Mouse (Mus musculus) kidney, postnatal 10 days (tissue): ENCODE measurements around the gene Zbed6.
"Not testable (repeated sequence)": the region's sequence is repeated elsewhere in the genome, so short reads cannot be mapped to it uniquely, and the experiment has no call there.

ENCODE experiments used
- DNase-seq: peaks from one replicate; pipeline ENCODE4 v3.0.0; 2021; ENCODE audit warnings: mixed read lengths

Gene Zbed6

GRCm38 (mm10) chr1:133660466-133661202 lies at the start of gene Zbed6:
Gene Zbed6, minus strand, starts transcription at chr1:133660885.
- peak; percentile 92 for DNase-seq

GRCm38 (mm10) chr1:133709292-133709691 lies 48.6 kb upstream of the Zbed6 start:
- no peak for DNase-seq

- peak; percentile 40 for DNase-seq
Observed at GRCm38 (mm10) chr1:133701824-133702223, 41.1 kb upstream of the Zbed6 start.

GRCm38 (mm10) chr1:133697935-133698620 lies 37.4 kb upstream of the Zbed6 start:
- DNase-seq = no peak

- DNase-seq = peak; percentile 89
Observed at GRCm38 (mm10) chr1:133695901-133696300, 35.2 kb upstream of the Zbed6 start.

GRCm38 (mm10) chr1:133694876-133695275 lies 34.2 kb upstream of the Zbed6 start:
- peak; percentile 38 for DNase-seq

- peak; percentile 30 for DNase-seq
Observed at GRCm38 (mm10) chr1:133694301-133694700, 33.6 kb upstream of the Zbed6 start.

GRCm38 (mm10) chr1:133693536-133694114 lies 32.9 kb upstream of the Zbed6 start:
- DNase-seq = no peak

- no peak for DNase-seq
Observed at GRCm38 (mm10) chr1:133692195-133692594, 31.5 kb upstream of the Zbed6 start.

- DNase-seq = no peak
Observed at GRCm38 (mm10) chr1:133691046-133691445, 30.4 kb upstream of the Zbed6 start.

- no peak for DNase-seq
Observed at GRCm38 (mm10) chr1:133689897-133690296, 29.2 kb upstream of the Zbed6 start, which contains the start of gene Lax1. Gene Lax1, minus strand, starts transcription at chr1:133690108.

- DNase-seq = no peak
Observed at GRCm38 (mm10) chr1:133688301-133688700, 27.6 kb upstream of the Zbed6 start.

- DNase-seq = peak; percentile 54
Observed at GRCm38 (mm10) chr1:133685749-133686519, 25.2 kb upstream of the Zbed6 start.

GRCm38 (mm10) chr1:133671801-133672200 lies 11.1 kb upstream of the Zbed6 start:
- DNase-seq = no peak

GRCm38 (mm10) chr1:133671266-133671665 lies 10.6 kb upstream of the Zbed6 start:
- DNase-seq = no peak

- DNase-seq = no peak
Observed at GRCm38 (mm10) chr1:133670776-133671175, 10.1 kb upstream of the Zbed6 start.

GRCm38 (mm10) chr1:133670190-133670589 lies 9.5 kb upstream of the Zbed6 start:
- no peak for DNase-seq

GRCm38 (mm10) chr1:133668618-133669017 lies 7.9 kb upstream of the Zbed6 start:
- DNase-seq = no peak

- DNase-seq = no peak
Observed at GRCm38 (mm10) chr1:133667721-133668120, 7.0 kb upstream of the Zbed6 start.

- DNase-seq = not testable (repeated sequence)
Observed at GRCm38 (mm10) chr1:133665713-133666112, 5.0 kb upstream of the Zbed6 start.

GRCm38 (mm10) chr1:133664203-133664970 lies 3.7 kb upstream of the Zbed6 start:
- no peak for DNase-seq

GRCm38 (mm10) chr1:133663427-133663826 lies 2.7 kb upstream of the Zbed6 start:
- no peak for DNase-seq
